Mouse (Mus musculus) limb, embryonic 13.5 days (tissue): ENCODE results near the gene Cpne8. TPM values are rescaled to one million over a fixed set of nuclear protein-coding genes. Genes with fewer than 3 reads are reported as not detected.

Experiments used
- ATAC-seq: fragments of 200-750 bp; cut with Nextera tagmentation; 2 replicates; pipeline ENCODE4 v1.8.0; 2017; ENCODE audit warnings: low read depth, moderate number of reproducible peaks, moderate TSS enrichment; ENCODE audit not compliant: low FRiP score
- H3K27ac ChIP-seq: fragments of 300-500 bp; sonication (generic); 2 replicates; pipeline ENCODE4 v1.5.1; 2015; ENCODE audit warnings: inconsistent platforms, mild to moderate bottlenecking, moderate library complexity
- H3K27me3 ChIP-seq: fragments of 300-500 bp; sonication (generic); 2 replicates; pipeline ENCODE4 v1.6.1; 2015; ENCODE audit warnings: mild to moderate bottlenecking, inconsistent platforms
- H3K36me3 ChIP-seq: fragments of 300-500 bp; sonication (generic); 2 replicates; pipeline ENCODE4 v1.6.1; 2015; ENCODE audit warnings: inconsistent platforms, mild to moderate bottlenecking, moderate library complexity
- H3K4me1 ChIP-seq: fragments of 300-500 bp; sonication (generic); 2 replicates; pipeline ENCODE4 v1.6.1; 2015; ENCODE audit warnings: inconsistent platforms
- H3K4me2 ChIP-seq: fragments of 300-500 bp; sonication (generic); replicated peaks from 2 replicates; pipeline ENCODE4 v1.6.1; 2015; ENCODE audit warnings: inconsistent platforms, mild to moderate bottlenecking, moderate library complexity
- H3K4me3 ChIP-seq: fragments of 300-500 bp; sonication (generic); 2 replicates; pipeline ENCODE4 v1.5.1; 2015; ENCODE audit warnings: moderate library complexity, mild to moderate bottlenecking, inconsistent platforms
- H3K9ac ChIP-seq: fragments of 300-500 bp; sonication (generic); 2 replicates; pipeline ENCODE4 v1.6.1; 2015; ENCODE audit warnings: mild to moderate bottlenecking, inconsistent platforms
- H3K9me3 ChIP-seq: fragments of 300-500 bp; sonication (generic); 2 replicates; pipeline ENCODE4 v1.6.1; 2016; ENCODE audit warnings: inconsistent platforms
- WGBS: fragments of 180-500 bp; shearing (Covaris S2); methylation state at CpG from one replicate; pipeline ENCODE4 v1.1.7; 2015; 5-methylcytosine and 5-hydroxymethylcytosine counted together
- polyA plus RNA-seq: library from polyadenylated mRNA; unstranded; fragments of >200 nt; fragmentation: Nextera tagmentation; extraction: Ambion mirVana; gene quantifications from 2 replicates; pipeline ENCODE4 v1.2.1, GENCODE M21; 2015

Gene Cpne8
- polyA plus RNA-seq, 1 experiment from 2014 or later: 14.1 TPM

DNA sequence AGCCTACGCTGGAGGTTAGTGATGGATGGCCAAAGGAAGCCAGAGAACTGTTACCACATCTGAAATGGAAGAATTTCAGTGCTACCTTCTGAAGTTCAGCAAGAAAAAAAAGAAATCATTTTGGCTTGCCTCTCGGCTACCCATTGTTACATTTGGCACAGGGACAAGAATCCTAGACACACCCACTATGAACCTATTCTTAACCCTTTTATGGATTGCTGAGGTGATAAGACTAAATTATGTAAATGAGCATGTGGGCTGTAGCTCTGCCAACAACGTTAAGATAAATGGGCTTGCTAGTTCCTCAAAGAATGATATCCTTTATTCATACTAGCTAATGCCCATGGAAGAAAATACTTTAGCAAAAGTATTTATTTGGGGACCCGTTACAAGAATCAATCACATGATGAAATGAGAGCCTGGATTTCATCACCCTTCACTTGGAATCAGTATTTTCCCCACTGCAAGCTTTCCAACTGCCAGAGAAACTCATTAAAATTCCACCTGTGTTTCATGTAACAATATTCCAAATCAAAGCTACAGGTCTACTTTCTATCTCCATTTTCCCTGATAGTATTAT, 69.3 kb downstream of the Cpne8 start:
- 38% methylated on average over 4 of the region's 4 CpGs for WGBS
- Histone ChIP-seq H3K4me1 (peaks cover 15% of the 10 kb centered on the region), H3K9me3 (no peaks in the 10 kb centered on the region), H3K36me3 (no peaks in the 10 kb centered on the region), H3K27me3 (no peaks in the 10 kb centered on the region), H3K4me2 (no peak overlapping the region), H3K27ac (no peak overlapping the region; the same call in 1 of the 2 replicates), H3K4me3 (no peak overlapping the region), H3K9ac (no peak overlapping the region)
- no peak for ATAC-seq

DNA sequence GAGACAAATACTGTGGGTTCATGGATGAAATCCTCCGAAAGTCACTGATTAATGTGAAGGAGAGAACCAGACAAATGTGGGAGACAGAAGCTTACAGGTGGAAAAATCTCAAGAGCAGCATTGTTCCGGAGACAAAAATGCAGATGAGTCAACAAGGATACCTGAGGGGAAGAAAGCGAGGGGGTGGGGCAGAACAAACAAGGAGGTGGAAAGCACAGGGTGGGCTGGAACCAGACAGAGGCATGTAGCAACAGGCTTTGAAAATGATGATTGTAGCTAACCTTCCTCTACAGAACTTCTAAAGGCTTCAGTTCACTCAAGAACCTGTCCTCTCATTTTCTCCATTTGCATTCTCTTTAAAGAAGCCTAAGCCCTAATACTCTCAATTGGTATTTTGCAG, 70.9 kb downstream of the Cpne8 start:
- Histone ChIP-seq H3K27me3 (no peaks in the 10 kb centered on the region), H3K9ac (no peak overlapping the region), H3K27ac (no peak overlapping the region), H3K4me2 (no peak overlapping the region), H3K4me3 (no peak overlapping the region), H3K4me1 (peaks cover 19% of the 10 kb centered on the region), H3K9me3 (no peaks in the 10 kb centered on the region), H3K36me3 (no peaks in the 10 kb centered on the region)
- no peak for ATAC-seq
- 69% methylated on average over 3 of the region's 3 CpGs for WGBS

DNA sequence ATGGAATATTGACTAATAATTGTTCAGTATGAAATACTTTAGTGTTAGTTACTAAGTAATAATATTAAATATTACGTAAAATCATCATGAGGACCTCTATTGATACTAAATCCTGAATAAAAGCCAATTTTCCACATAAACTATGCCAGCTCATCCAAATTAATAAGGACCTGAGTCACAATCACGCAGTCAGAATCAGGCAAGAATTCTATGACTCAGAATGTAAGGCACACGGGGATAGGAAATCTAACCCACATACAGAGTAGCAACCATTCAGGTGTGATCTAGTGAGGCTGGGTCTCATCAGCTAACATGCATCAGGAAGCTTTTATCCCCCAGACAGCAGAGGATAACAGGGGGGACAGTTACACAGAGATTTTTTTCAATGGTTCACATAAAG, 72.1 kb downstream of the Cpne8 start:
- H3K4me3 ChIP-seq: no peak overlapping the region
- H3K9ac ChIP-seq: no peak overlapping the region
- 80% methylated on average over 3 of the region's 3 CpGs for WGBS

DNA sequence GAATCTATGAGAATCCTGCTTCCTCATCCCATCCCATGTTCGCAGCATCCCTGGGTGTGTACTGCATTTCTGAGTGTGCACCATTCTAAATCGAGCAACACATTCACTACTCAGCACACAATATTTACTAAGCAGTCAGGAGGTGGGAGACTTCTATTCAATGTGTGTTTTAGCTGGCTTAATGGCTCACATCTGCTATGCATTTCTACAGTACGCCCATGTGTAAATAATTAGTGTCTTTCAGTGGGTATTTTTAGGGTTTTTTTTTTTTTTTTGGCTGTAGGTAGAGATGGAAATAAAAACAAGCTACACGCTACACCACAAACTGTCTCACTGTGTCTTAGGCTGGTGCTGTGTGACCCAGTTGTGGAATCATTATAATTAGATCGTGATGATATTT, 75.6 kb downstream of the Cpne8 start:
- peaks cover 12% of the 10 kb centered on the region for H3K4me1 ChIP-seq
- no peaks in the 10 kb centered on the region for H3K9me3 ChIP-seq
- WGBS: 38% methylated on average over 5 of the region's 5 CpGs
- no peaks in the 10 kb centered on the region for H3K27me3 ChIP-seq
- no peak overlapping the region for H3K4me3 ChIP-seq
- H3K4me2 ChIP-seq: no peak overlapping the region
- no peak overlapping the region for H3K9ac ChIP-seq
- no peak overlapping the region for H3K27ac ChIP-seq
- no peaks in the 10 kb centered on the region for H3K36me3 ChIP-seq
- ATAC-seq: peak; percentile 40; the same call in 1 of the 2 replicates

More for the DNA sequence above, 72.1 kb downstream of the Cpne8 start:
- H3K4me2 ChIP-seq: no peak overlapping the region
- H3K36me3 ChIP-seq: no peaks in the 10 kb centered on the region
- no peaks in the 10 kb centered on the region for H3K9me3 ChIP-seq
- no peak overlapping the region for H3K27ac ChIP-seq
- peaks cover 25% of the 10 kb centered on the region for H3K4me1 ChIP-seq
- ATAC-seq: no peak
- no peaks in the 10 kb centered on the region for H3K27me3 ChIP-seq

DNA sequence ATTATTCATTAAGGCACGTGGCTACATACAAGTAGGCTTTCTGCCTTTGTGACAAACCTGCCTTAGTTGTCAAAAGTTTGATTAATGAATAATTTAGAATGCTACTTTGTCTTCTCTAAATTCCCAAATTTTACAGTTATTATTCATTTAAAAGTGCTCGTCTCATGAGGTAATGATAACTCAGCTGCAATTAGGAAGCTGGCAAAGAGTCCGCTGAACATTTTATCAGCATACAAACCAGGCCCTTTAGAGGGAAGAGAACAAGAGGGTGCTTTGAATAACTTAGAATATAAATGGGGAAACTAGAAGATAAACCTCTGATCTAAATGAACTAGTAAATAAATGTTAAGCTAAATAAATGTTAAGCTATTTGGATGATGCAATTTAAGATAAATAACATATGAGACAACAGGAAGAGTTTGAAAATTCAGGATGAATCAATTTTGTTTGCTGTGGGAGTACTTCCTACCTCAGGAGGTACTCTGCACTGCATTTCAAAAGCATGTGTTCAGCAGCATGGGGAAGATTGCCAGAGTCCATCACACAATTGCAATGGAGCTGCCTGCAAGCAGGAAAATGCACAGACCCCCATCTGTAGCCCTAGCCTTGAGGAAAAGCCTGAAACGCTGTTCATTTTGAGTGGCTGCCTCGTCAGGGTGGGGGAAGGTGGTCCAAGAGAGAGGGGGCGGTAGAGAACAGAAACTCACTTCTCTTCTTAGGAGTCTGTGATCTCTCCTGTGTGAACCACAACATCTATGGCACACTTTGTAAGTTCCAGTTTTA, 81.3 kb downstream of the Cpne8 start:
- H3K4me2 ChIP-seq: no peak overlapping the region
- 0 out of 2 replicates have a peak, but pooled peaks cover 5% of the 10 kb centered on the region for H3K4me1 ChIP-seq
- no peak for ATAC-seq
- H3K27me3 ChIP-seq: no peaks in the 10 kb centered on the region
- no peak overlapping the region for H3K27ac ChIP-seq
- no peaks in the 10 kb centered on the region for H3K36me3 ChIP-seq
- whole genome bisulfite sequencing: 65% methylated on average over 6 of the region's 6 CpGs
- no peak overlapping the region for H3K4me3 ChIP-seq
- H3K9ac ChIP-seq: no peak overlapping the region
- H3K9me3 ChIP-seq: no peaks in the 10 kb centered on the region

DNA sequence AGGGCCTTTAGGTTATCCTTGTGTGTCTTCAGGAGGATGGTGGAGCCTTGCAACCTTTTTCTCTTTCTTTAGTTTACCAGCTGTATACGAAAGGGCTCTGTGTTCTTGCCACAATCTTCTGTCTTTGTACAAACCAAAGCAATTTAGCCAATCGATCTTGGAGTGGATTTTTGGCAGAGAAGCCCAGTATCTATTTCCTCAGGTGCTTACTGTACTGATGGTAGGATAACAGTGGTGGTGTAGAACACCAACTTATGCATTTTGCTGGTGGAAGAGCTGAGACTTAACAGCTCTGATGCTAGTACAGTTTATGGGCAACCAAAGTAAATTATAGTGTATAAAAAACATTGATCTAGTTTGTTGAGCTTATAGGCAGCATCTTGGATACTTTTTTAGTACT, 83.6 kb downstream of the Cpne8 start:
- ATAC-seq: no peak
- H3K4me1 ChIP-seq: no peaks in the 10 kb centered on the region
- 83% methylated on average over 2 of the region's 2 CpGs for WGBS

DNA sequence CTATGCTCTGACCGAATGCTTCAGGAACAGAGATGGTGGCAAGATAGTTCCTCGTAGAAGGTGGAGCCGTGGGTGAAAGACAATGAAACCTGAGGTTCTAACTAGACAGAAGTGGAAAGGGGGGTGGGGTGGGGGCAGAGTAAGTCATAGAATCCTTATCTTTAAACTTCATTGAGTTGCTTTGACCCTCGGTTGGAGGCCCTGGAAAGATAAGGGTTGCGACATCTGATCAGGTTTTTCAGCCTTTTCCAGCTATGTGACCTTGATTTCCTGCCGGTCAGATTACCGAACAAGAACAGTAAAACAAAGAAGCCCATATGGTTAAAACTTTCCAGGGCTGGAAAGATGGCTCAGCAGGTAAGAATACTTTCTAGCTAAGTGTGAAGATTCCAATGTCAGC, 89.6 kb downstream of the Cpne8 start:
- Histone ChIP-seq H3K9ac (no peak overlapping the region), H3K4me2 (no peak overlapping the region), H3K4me3 (no peak overlapping the region), H3K4me1 (no peaks in the 10 kb centered on the region), H3K27me3 (no peaks in the 10 kb centered on the region), H3K9me3 (no peaks in the 10 kb centered on the region), H3K27ac (no peak overlapping the region), H3K36me3 (no peaks in the 10 kb centered on the region)
- 79% methylated on average over 7 of the region's 7 CpGs for WGBS
- ATAC-seq: no peak

More for the DNA sequence above, 83.6 kb downstream of the Cpne8 start:
- Histone ChIP-seq H3K27me3 (no peaks in the 10 kb centered on the region), H3K36me3 (no peaks in the 10 kb centered on the region), H3K9me3 (no peaks in the 10 kb centered on the region), H3K4me2 (no peak overlapping the region), H3K27ac (no peak overlapping the region), H3K4me3 (no peak overlapping the region), H3K9ac (no peak overlapping the region)

DNA sequence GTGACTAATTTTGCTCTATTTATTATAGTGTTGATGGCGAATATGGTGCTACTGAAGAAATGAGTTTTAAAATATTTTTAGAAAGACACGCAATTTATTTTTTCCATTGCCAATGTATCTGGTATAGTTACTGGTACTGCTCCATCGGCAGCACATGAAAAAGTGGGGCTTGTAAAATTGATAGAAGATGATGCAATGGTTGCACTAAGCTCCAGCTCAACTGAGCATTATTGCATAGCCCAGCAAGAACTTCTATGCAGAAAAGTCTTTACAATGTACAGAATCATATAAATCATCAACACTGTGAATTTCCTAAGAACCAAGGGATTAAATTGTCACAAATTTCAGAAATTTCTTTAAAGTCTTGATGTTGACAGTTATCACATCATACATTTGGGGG, 101.8 kb downstream of the Cpne8 start:
- ATAC-seq: no peak
- H3K4me2 ChIP-seq: no peak overlapping the region
- H3K9me3 ChIP-seq: no peaks in the 10 kb centered on the region
- no peak overlapping the region for H3K9ac ChIP-seq
- WGBS: 90% methylated on average over 3 of the region's 3 CpGs
- H3K4me1 ChIP-seq: no peaks in the 10 kb centered on the region
- no peak overlapping the region for H3K4me3 ChIP-seq
- H3K27ac ChIP-seq: no peak overlapping the region
- H3K36me3 ChIP-seq: no peaks in the 10 kb centered on the region
- H3K27me3 ChIP-seq: no peaks in the 10 kb centered on the region

DNA sequence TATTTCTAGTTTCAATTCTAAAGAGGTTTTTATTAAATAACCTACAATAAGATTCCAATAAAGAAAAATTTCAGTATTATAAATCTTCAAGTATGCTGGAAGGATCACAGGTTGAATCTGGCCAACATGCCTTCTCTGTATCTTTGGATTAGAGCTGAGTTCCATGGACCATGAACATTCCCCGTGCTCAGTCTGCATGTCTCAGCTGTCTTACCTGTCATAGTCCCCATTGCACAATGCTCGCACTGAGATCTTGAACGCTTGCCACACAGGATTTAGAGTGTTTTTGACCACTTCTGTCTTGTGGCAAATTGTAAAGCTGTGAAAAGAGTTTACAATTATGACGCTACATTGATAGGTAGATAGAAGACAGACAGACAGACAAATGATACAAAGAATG, 110.0 kb downstream of the Cpne8 start:
- Histone ChIP-seq H3K27me3 (no peaks in the 10 kb centered on the region), H3K4me3 (no peak overlapping the region), H3K27ac (no peak overlapping the region), H3K4me2 (no peak overlapping the region), H3K9me3 (no peaks in the 10 kb centered on the region), H3K36me3 (no peaks in the 10 kb centered on the region), H3K9ac (no peak overlapping the region), H3K4me1 (peaks cover 2% of the 10 kb centered on the region)
- no peak for ATAC-seq
- 88% methylated on average over 4 of the region's 4 CpGs for WGBS

DNA sequence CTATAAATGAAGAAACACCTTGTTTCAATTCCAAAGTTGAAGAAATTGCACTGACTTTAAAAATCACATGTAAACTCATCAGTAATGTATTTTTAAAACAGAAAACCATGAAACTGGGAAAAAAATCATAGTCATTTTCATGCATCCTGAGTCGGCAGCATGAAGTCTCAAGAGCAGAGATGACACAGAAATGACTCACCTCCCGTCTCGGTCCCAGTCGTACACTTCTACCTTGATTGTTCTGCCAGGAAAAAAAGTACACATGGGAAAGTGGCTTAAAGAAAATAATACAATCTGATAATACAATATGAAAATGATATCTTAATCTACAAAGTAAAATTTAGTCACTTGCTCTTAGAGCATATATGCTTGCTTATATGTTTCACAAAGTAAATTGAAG, 111.2 kb downstream of the Cpne8 start:
- H3K4me3 ChIP-seq: no peak overlapping the region
- no peaks in the 10 kb centered on the region for H3K36me3 ChIP-seq
- no peak overlapping the region for H3K9ac ChIP-seq
- WGBS: 81% methylated on average over 4 of the region's 4 CpGs
- no peak for ATAC-seq
- H3K4me1 ChIP-seq: peaks cover 6% of the 10 kb centered on the region
- H3K4me2 ChIP-seq: no peak overlapping the region
- H3K27me3 ChIP-seq: no peaks in the 10 kb centered on the region
- no peak overlapping the region for H3K27ac ChIP-seq
- no peaks in the 10 kb centered on the region for H3K9me3 ChIP-seq

DNA sequence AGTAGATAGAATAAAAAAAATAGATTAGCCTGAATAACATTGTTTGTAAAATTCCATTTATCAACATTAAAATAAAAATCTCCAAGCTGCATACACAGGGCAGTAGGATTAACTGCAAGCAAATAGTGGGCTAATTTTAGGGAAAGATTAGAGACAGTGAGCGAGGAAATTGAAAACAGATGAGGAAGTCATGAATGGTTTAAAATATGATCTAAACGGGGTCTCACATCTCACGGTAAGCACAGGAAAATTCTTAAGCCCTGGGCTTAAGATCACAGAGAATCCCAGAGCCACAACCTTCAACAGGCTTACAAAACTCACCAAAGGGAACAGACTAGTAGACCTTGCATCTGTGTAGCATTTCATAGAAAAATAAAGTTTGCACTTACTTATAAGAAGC, 115.2 kb downstream of the Cpne8 start:
- H3K27me3 ChIP-seq: no peaks in the 10 kb centered on the region
- ATAC-seq: no peak
- peaks cover 6% of the 10 kb centered on the region for H3K4me1 ChIP-seq
- 14% methylated on average over 3 of the region's 3 CpGs for WGBS
- no peak overlapping the region for H3K9ac ChIP-seq
- H3K9me3 ChIP-seq: no peaks in the 10 kb centered on the region
- no peaks in the 10 kb centered on the region for H3K36me3 ChIP-seq
- H3K4me3 ChIP-seq: no peak overlapping the region
- no peak overlapping the region for H3K27ac ChIP-seq
- H3K4me2 ChIP-seq: no peak overlapping the region

DNA sequence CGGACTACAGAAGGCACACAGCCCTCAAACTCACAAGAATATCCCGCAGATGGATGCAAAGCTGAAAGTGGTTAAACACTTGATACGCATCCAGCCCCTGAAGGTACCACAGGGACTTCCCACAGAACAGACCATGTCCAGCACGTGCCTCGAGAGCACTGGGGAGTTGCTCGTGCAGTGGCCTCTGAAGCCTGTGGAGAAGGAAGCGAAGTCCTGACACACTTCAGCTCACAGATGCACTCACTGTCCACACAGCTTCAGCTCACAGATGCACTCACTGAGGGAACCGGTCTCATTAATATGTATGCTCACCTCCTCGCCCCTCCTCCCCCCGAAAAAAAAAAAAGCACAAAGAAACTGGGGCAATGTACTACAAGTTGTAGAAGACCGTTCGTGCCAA, 117.6 kb downstream of the Cpne8 start:
- Histone ChIP-seq H3K9me3 (no peaks in the 10 kb centered on the region), H3K9ac (no peak overlapping the region), H3K27ac (no peak overlapping the region), H3K36me3 (no peaks in the 10 kb centered on the region), H3K4me3 (no peak overlapping the region), H3K27me3 (no peaks in the 10 kb centered on the region), H3K4me2 (no peak overlapping the region), H3K4me1 (peaks cover 6% of the 10 kb centered on the region; the same call in 1 of the 2 replicates)
- 75% methylated on average over 12 of the region's 12 CpGs for WGBS
- no peak for ATAC-seq

DNA sequence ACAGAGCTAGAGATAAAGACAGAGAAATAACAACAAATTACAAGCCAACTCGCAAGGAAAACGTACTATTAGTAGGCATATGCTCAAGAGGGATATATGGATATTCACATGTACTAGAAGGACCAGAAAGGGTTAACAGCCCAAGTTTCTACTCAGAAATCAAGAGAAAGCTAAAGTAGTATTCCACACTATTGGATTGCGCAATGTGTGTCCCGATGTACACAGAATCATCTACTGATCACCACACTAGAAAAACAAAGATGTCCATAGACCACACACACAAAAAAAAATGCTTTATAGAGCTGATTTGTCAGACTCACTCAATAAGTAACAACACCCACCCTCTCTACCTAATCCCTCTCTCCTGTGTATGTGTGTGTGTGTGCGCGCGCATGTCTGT, 130.6 kb downstream of the Cpne8 start:
- no peaks in the 10 kb centered on the region for H3K36me3 ChIP-seq
- H3K9ac ChIP-seq: no peak overlapping the region
- H3K4me2 ChIP-seq: no peak overlapping the region
- no peaks in the 10 kb centered on the region for H3K9me3 ChIP-seq
- WGBS: 96% methylated on average over 7 of the region's 7 CpGs
- H3K4me1 ChIP-seq: no peaks in the 10 kb centered on the region
- no peaks in the 10 kb centered on the region for H3K27me3 ChIP-seq
- no peak overlapping the region for H3K4me3 ChIP-seq
- ATAC-seq: no peak
- H3K27ac ChIP-seq: no peak overlapping the region
